Mouse (Mus musculus) kidney, adult 2 months (tissue): ENCODE measurements at regions not wholly inside any gene's neighbourhood (a gene's known extent, or its start where the extent isn't known, plus 50 kb on each side); places are given as distances from the start of the nearest gene placed in this dataset.

ENCODE experiments used
- DNase-seq: peaks from one replicate; pipeline ENCODE4 v3.0.0; 2021
- H3K27ac ChIP-seq: fragments of 200-500 bp; 2 replicates; pipeline ENCODE4 v1.5.1; 2012; ENCODE audit warnings: low read depth, low read length, control low read depth, inconsistent platforms; ENCODE audit not compliant: insufficient read depth
- H3K27me3 ChIP-seq: fragments of 200-500 bp; replicated peaks from 2 replicates; pipeline ENCODE4 v1.6.1; 2012; ENCODE audit warnings: mild to moderate bottlenecking, moderate library complexity, low read length, inconsistent platforms; ENCODE audit not compliant: control insufficient read depth, insufficient read depth
- H3K36me3 ChIP-seq: fragments of 200-500 bp; 2 replicates; pipeline ENCODE4 v1.6.1; 2012; ENCODE audit warnings: mild to moderate bottlenecking, moderate library complexity, low read length, inconsistent platforms; ENCODE audit not compliant: control insufficient read depth, insufficient read depth
- H3K4me1 ChIP-seq: fragments of 200-500 bp; 2 replicates; pipeline ENCODE4 v1.6.1; 2011; ENCODE audit warnings: low read length; ENCODE audit not compliant: control insufficient read depth, insufficient read depth
- H3K4me3 ChIP-seq: fragments of 200-500 bp; 2 replicates; pipeline ENCODE4 v1.5.1; 2011; ENCODE audit warnings: mild to moderate bottlenecking, low read depth, low read length, control low read depth; ENCODE audit not compliant: insufficient read depth
- CTCF ChIP-seq: fragments of 200-500 bp; conservative IDR thresholded peaks from 2 replicates; pipeline ENCODE4 v1.5.1; 2011; ENCODE audit warnings: low read depth, mild to moderate bottlenecking, control low read depth, low read length, moderate library complexity, mixed read lengths; ENCODE audit not compliant: insufficient read depth, insufficient read length
- POLR2A ChIP-seq: fragments of 200-500 bp; IDR thresholded peaks from one replicate; pipeline ENCODE4 v1.6.1; 2011; ENCODE audit warnings: low read depth, low read length, control low read depth
- WGBS: fragments of 180-500 bp; shearing (Covaris S2); methylation state at CpG from one replicate; pipeline ENCODE4 v1.1.7; 2018; 5-methylcytosine and 5-hydroxymethylcytosine counted together

- peak; percentile 41 for DNase-seq
- H3K4me3 ChIP-seq, result no peak overlapping the region
- no peaks in the 10 kb centered on the region; the same call in 1 of the 2 replicates for H3K27me3 ChIP-seq
- no peak for TF ChIP-seq CTCF
- no peak for TF ChIP-seq POLR2A
- WGBS, result 63% methylated on average over 9 of the region's 9 CpGs
- H3K27ac ChIP-seq, result no peak overlapping the region
- no peaks in the 10 kb centered on the region for H3K36me3 ChIP-seq
- peaks cover 5% of the 10 kb centered on the region; the same call in 1 of the 2 replicates for H3K4me1 ChIP-seq
These were observed 118.0 kb upstream of the Il6 start for GRCm38 (mm10) chr5:29894606-29895595.

- no peaks in the 10 kb centered on the region for H3K36me3 ChIP-seq
- H3K27me3 ChIP-seq, result no peaks in the 10 kb centered on the region; the same call in 1 of the 2 replicates
- peaks cover 5% of the 10 kb centered on the region; the same call in 1 of the 2 replicates for H3K4me1 ChIP-seq
- no peak overlapping the region for H3K4me3 ChIP-seq
- no peak for DNase-seq
- no peak for TF ChIP-seq POLR2A
- no peak for TF ChIP-seq CTCF
- H3K27ac ChIP-seq, result no peak overlapping the region
These were observed 115.3 kb upstream of the Il6 start for GRCm38 (mm10) chr5:29897617-29898016.

DNA sequence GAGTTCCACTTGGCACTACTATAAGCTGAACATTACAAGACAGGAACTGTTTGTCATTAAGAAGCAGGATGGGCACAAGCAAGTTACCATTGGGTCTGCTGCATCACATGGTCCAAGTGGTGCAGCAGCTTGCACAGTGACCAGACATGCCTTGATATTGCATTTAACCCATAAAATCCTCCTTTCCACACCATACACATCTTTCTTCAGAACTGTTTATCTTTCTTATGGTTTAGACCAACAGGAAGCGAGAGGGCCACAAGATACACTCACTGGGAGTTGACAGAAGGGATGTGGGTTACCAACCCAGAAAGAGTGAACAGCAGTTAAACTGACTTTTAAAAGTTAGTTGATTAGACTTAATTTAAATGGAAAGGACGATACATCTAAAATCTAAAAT is 111.2 kb upstream of the Il6 start:
- Histone ChIP-seq H3K4me1 (no peaks in the 10 kb centered on the region), H3K4me3 (no peak overlapping the region), H3K27me3 (no peaks in the 10 kb centered on the region; the same call in 1 of the 2 replicates), H3K27ac (no peak overlapping the region), H3K36me3 (no peaks in the 10 kb centered on the region)
- 89% methylated on average over 2 of the region's 2 CpGs for WGBS
- no peak for DNase-seq
- no peak for TF ChIP-seq CTCF
- no peak for TF ChIP-seq POLR2A

- DNase-seq, result no peak
- no peak for TF ChIP-seq POLR2A
- Histone ChIP-seq H3K4me3 (no peak overlapping the region), H3K27me3 (no peaks in the 10 kb centered on the region), H3K4me1 (no peaks in the 10 kb centered on the region), H3K27ac (no peak overlapping the region), H3K36me3 (no peaks in the 10 kb centered on the region)
- 49% methylated on average over 2 of the region's 2 CpGs for WGBS
These were observed 92.6 kb upstream of the Il6 start for GRCm38 (mm10) chr5:29920295-29920694.

GRCm38 (mm10) chr5:29925527-29925926 is 87.4 kb upstream of the Il6 start:
- H3K36me3 ChIP-seq, result no peaks in the 10 kb centered on the region
- WGBS, result 79% methylated on average over 2 of the region's 2 CpGs
- no peak for TF ChIP-seq CTCF
- TF ChIP-seq POLR2A, result no peak
- H3K4me1 ChIP-seq, result no peaks in the 10 kb centered on the region
- DNase-seq, result no peak
- no peak overlapping the region for H3K27ac ChIP-seq
- no peaks in the 10 kb centered on the region for H3K27me3 ChIP-seq
- no peak overlapping the region for H3K4me3 ChIP-seq

GRCm38 (mm10) chr5:29927594-29927993 is 85.3 kb upstream of the Il6 start:
- H3K4me1 ChIP-seq, result no peaks in the 10 kb centered on the region
- no peaks in the 10 kb centered on the region for H3K27me3 ChIP-seq
- no peak for DNase-seq
- no peak overlapping the region for H3K27ac ChIP-seq
- no peaks in the 10 kb centered on the region for H3K36me3 ChIP-seq
- no peak for TF ChIP-seq POLR2A
- TF ChIP-seq CTCF, result no peak
- H3K4me3 ChIP-seq, result no peak overlapping the region
- WGBS, result 73% methylated on average over 1 of the region's 1 CpGs

- 97% methylated on average over 2 of the region's 2 CpGs for WGBS
- Histone ChIP-seq H3K36me3 (no peaks in the 10 kb centered on the region), H3K4me1 (no peaks in the 10 kb centered on the region), H3K27me3 (no peaks in the 10 kb centered on the region), H3K4me3 (no peak overlapping the region), H3K27ac (no peak overlapping the region)
- no peak for DNase-seq
- TF ChIP-seq POLR2A, result no peak
- TF ChIP-seq CTCF, result no peak
These were observed 83.5 kb upstream of the Il6 start for GRCm38 (mm10) chr5:29929381-29929780.
